Mouse (Mus musculus): ENCODE data around the gene Col20a1.

Gene Col20a1

GRCm38 (mm10) chr2:180996436-180996835 lies 10.1 kb downstream of the Col20a1 start:
- WGBS, result 16% methylated on average over 5 of the region's 5 CpGs

GRCm38 (mm10) chr2:180996905-180997304 lies 10.6 kb downstream of the Col20a1 start:
- 67% methylated on average over 3 of the region's 3 CpGs for WGBS

GRCm38 (mm10) chr2:181007054-181007453 lies 20.7 kb downstream of the Col20a1 start:
- 82% methylated on average over 4 of the region's 4 CpGs for WGBS

- 83% methylated on average over 5 of the region's 5 CpGs for WGBS
Measured at GRCm38 (mm10) chr2:181008339-181008738, 22.0 kb downstream of the Col20a1 start.

GRCm38 (mm10) chr2:181031406-181031934 lies 45.1 kb downstream of the Col20a1 start:
- 58% methylated on average over 11 of the region's 11 CpGs for WGBS

GRCm38 (mm10) chr2:181032407-181032806 lies 46.1 kb downstream of the Col20a1 start:
- 46% methylated on average over 5 of the region's 5 CpGs for WGBS

GRCm38 (mm10) chr2:181033310-181033709 lies 47.0 kb downstream of the Col20a1 start:
- WGBS, result 54% methylated on average over 6 of the region's 6 CpGs

GRCm38 (mm10) chr2:181035186-181035585 lies 48.9 kb downstream of the Col20a1 start:
- WGBS, result 82% methylated on average over 7 of the region's 7 CpGs

GRCm38 (mm10) chr2:181036561-181036960 lies 50.2 kb downstream of the Col20a1 start:
- 84% methylated on average over 6 of the region's 6 CpGs for WGBS

- 2% methylated on average over 60 of the region's 63 CpGs for WGBS
Measured at GRCm38 (mm10) chr2:181038644-181039355, 52.5 kb downstream of the Col20a1 start.

GRCm38 (mm10) chr2:181039356-181039680 lies 53.0 kb downstream of the Col20a1 start:
- 2% methylated on average over 16 of the region's 16 CpGs for WGBS

- WGBS, result 60% methylated on average over 7 of the region's 7 CpGs
Measured at GRCm38 (mm10) chr2:181041941-181042340, 55.6 kb downstream of the Col20a1 start.

- WGBS, result 56% methylated on average over 3 of the region's 3 CpGs
Measured at GRCm38 (mm10) chr2:181043437-181043836, 57.1 kb downstream of the Col20a1 start, which contains the start of gene Chrna4. Chrna4 (minus strand) TSS chr2:181043546.

GRCm38 (mm10) chr2:181044001-181044400 lies 57.7 kb downstream of the Col20a1 start:
- 60% methylated on average over 3 of the region's 3 CpGs for WGBS

- WGBS, result 56% methylated on average over 7 of the region's 7 CpGs
Measured at GRCm38 (mm10) chr2:181048252-181048945, 62.1 kb downstream of the Col20a1 start.

GRCm38 (mm10) chr2:181048986-181049385 lies 62.7 kb downstream of the Col20a1 start:
- WGBS, result 84% methylated on average over 9 of the region's 9 CpGs

GRCm38 (mm10) chr2:181052171-181052570 lies 65.8 kb downstream of the Col20a1 start:
- WGBS, result 72% methylated on average over 1 of the region's 1 CpGs

- 47% methylated on average over 8 of the region's 8 CpGs for WGBS
Measured at GRCm38 (mm10) chr2:181057341-181057740, 71.0 kb downstream of the Col20a1 start.

- 67% methylated on average over 3 of the region's 3 CpGs for WGBS
Measured at GRCm38 (mm10) chr2:181058193-181058592, 71.9 kb downstream of the Col20a1 start.

GRCm38 (mm10) chr2:181060127-181060526 lies 73.8 kb downstream of the Col20a1 start:
- 9% methylated on average over 5 of the region's 5 CpGs for WGBS

GRCm38 (mm10) chr2:181065827-181066226 lies 79.5 kb downstream of the Col20a1 start:
- WGBS, result 18% methylated on average over 4 of the region's 4 CpGs

Data from cerebral cortex, adult 2 months (tissue).